8 mouse cellular contexts compared by ENCODE assay signal in the genomic region with DNA sequence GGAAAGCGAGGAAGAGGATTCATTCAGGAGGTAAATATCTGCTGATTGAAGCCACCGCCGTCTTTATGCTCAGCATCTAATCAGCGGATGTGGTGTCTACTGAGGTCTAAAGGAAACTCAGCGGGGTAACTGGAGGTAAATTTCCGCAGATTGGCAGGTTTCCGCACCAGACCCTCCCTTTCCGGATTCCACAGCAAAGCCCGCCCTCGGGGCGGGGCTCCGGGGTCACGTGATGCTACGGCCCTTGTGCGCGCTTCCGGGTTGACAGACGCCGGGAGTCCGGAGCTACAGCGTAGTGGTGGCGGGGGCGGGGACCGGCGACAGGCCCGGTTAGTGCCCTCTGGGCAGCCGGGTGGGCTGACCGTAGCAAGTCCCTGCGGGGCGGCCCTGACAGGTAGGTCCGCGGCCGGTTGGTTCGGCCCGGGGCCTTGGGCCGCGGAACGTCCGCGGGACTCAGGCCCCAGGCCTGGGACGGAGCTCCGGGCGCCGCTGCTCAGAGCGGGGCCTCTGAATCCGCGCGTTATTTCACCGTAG. TPM values are rescaled to one million over a fixed set of nuclear protein-coding genes. Genes with fewer than 3 reads are reported as not detected.
A peak's percentile ranks its signal among the peaks of the same experiment; 100 is the strongest.
DNase-seq lines count a peak whose midpoint lies in the region; ATAC-seq lines count a peak whose summit lies in the region.

A gene (plus strand): TSS at position 247 of the 534 bp plus-strand sequence.

- peak within 1 kb of the TSS; percentile 65 for H3K4me2 ChIP-seq in hindbrain, embryonic 15.5 days

- no peaks in the 10 kb centered on the region for H3K9me3 ChIP-seq in hindbrain, embryonic 15.5 days

- H3K9ac ChIP-seq in hindbrain, embryonic 15.5 days: peak within 1 kb of the TSS; percentile 67

- H3K4me3 ChIP-seq in hindbrain, embryonic 15.5 days: peak within 1 kb of the TSS; percentile 64

- ATAC-seq in hindbrain, embryonic 15.5 days (ENCODE audit: low FRiP score, low read depth): peak; percentile 95

- peak; percentile 97 for DNase-seq in T-cell, adult 2 months (ENCODE audit: low spot score)
- peak; percentile 95 to 97 for DNase-seq in cerebellum, postnatal 36 days
- peak; percentile 86 to 94 for DNase-seq in frontal cortex, postnatal 36 days (ENCODE audit: low spot score in 2 of 2)
- DNase-seq in left cerebral cortex, adult 11 months (ENCODE audit: low spot score): peak; percentile 92
- peak; percentile 97 for DNase-seq in lung, postnatal 4 days
- peak; percentile 93 for DNase-seq in retina, postnatal 7 days (ENCODE audit: low read depth, low spot score)
- DNase-seq in urinary bladder, adult 2 months (ENCODE audit: low spot score): peak; percentile 85

- under 1% methylated on average over 48 of the region's 49 CpGs for WGBS in hindbrain, embryonic 15.5 days

- H3K4me1 ChIP-seq in hindbrain, embryonic 15.5 days (replicated peaks): peaks cover 37% of the 10 kb centered on the region

- H3K27me3 ChIP-seq in hindbrain, embryonic 15.5 days: no peaks in the 10 kb centered on the region

- H3K27ac ChIP-seq in hindbrain, embryonic 15.5 days (replicated peaks): peak within 1 kb of the TSS; percentile 80

- peaks cover 9% of the 10 kb centered on the region; the same call in 1 of the 2 replicates for H3K36me3 ChIP-seq in hindbrain, embryonic 15.5 days

RNA-seq across cellular contexts. Expression of the gene that starts here (rescaled TPM):
- 18.3 and 19.5 TPM in 2 replicates for polyA plus RNA-seq in hindbrain, embryonic 15.5 days (2015; fragmentation: Nextera tagmentation; extraction: Ambion mirVana)
- polyA plus RNA-seq in urinary bladder, adult 2 months (2012; rRNA removed): 15.8 and 17.4 TPM in 2 replicates

Comparison
In these comparisons a context has a peak if more than half of its experiments do, and no peak if none do; other contexts are left out.
1. Peak in every context shown above with its lines: DNase-seq, ATAC-seq, H3K4me3 ChIP-seq and H3K27ac ChIP-seq.